Mouse (Mus musculus) frontal cortex, adult 2 months (tissue): ENCODE measurements around the gene Bpifb4. TPM values are rescaled to one million over a fixed set of nuclear protein-coding genes. Genes with fewer than 3 reads are reported as not detected.

Experiments used
- DNase-seq, 2 experiments: peaks; one replicate each; pipeline ENCODE4 v3.0.0; 2022; ENCODE audit warnings: low spot score in 1 of 2; ENCODE audit errors: extremely low spot score in 1 of 2
- polyA plus RNA-seq: library from polyadenylated mRNA; depleted of rRNA; stranded (reverse); fragments of >200 nt; gene quantifications from 2 replicates; pipeline ENCODE4 v1.2.3, GENCODE M21; 2012; rRNA removed

The Bpifb4 gene
- polyA plus RNA-seq, 1 experiment = 1.5 TPM

DNA sequence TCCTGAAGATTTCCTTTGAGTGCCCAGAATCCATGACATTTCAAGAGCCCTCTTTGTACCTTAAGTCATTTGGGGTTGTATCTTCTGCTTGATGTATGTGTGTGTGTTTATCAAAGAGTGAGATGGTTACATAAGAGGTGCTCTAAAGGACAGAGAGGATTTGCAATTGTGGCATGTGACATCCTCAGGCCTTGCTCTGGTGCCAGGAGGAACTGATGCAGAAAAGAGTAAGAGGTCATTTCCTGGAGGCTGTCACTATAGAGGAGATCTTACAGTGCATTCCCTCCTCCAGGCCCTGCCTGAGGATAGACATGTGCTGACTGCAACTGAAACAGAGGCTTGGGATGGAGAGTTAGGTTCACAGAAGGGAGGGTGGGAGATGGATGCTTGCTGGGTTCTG, 63.0 kb downstream of the Bpifb4 start:
- no peak for DNase-seq

DNA sequence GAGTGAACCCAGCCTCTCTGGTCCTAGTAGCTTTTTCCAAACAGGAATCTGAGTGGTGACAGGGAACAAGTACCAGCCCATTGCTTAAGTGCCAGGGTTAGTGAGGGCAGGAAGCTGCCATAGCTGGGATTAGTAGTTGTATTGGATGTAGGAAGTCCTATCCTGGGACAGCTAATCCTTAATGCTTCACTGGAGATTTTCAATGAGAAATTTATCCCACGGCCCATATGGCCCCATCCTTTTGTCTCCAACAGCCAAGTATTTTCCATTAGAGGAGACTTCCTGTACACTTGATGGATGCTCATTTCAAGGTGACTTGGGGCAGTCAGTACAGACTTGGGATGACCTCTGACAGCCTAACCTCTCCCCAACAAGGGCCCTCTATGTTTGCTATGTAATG, 66.4 kb downstream of the Bpifb4 start:
- no peak for DNase-seq

DNA sequence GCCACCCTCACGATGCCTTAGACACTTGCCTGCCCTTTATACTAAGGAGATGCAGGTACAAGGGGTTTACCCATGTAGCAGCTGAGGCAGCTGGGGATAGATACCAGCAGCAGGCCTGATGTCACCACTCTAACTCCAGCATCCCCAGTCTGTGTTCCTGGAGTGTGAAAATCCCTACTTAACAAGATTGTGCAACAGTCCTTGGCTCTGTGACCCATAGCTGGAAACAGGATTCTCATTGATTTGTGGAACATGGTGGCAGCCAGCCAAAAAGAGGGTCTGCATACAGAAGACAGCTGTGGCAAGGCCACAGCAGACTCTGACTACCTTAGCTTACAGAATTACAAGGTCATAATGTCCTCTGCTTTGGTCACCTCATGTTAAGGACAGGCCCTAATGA, 67.1 kb downstream of the Bpifb4 start:
- no peak for DNase-seq

DNA sequence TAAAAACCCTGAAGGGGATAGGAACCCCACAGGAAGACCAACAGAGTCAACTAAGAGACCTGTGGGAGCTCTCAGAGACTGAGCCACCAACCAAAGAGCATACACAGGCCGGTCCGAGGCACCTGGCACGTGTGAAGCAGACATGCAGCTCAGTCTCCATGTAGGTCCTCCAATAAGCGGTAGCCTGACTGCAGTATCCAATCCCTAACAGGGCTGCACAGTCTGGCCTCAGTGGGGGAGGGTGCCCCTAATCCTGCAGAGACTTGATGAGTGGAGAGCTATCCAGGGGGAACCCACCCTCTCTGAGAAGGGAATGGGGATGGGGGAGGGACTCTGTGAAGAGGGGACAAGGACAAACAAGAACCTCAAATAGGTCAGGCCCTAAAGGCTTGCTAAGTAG, 67.7 kb downstream of the Bpifb4 start:
- DNase-seq = no peak

DNA sequence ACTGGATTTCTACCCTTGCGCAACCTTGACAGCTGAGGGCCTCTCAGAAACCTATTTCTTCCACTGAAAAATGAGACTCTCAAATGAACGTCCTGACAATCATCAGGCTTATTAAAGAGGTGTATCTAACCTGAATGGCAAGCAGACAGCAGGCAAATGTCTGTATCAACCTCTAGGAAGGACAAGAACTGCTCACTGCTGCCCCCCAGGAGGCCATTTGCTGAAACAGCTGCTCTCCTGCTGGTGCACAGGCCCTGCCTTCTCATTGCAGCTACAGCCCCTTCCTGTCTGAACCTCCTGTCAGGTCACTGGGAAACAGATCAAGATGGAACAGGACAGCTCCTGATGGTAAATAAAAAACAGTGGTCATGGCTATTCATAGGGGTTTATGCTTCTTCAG, 68.3 kb downstream of the Bpifb4 start:
- no peak for DNase-seq

DNA sequence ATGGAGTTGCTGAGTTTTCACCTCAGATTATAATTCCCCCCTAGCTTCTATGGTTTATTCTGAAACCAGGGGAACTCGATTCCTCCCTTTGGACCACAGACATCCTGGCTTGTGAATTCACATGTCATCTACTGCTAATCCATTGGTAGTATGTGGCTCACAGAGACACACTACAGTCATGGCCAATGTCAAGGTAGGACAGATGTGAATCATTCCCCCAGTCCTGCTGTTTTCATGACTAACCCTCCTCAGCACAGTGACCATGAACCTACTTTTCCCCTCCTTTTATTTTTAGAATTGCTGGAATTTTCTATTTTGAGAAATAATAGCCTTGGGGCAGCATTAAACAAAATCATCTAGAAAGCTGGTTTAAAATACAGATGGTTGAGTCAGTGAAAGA, 69.4 kb downstream of the Bpifb4 start:
- DNase-seq = no peak

DNA sequence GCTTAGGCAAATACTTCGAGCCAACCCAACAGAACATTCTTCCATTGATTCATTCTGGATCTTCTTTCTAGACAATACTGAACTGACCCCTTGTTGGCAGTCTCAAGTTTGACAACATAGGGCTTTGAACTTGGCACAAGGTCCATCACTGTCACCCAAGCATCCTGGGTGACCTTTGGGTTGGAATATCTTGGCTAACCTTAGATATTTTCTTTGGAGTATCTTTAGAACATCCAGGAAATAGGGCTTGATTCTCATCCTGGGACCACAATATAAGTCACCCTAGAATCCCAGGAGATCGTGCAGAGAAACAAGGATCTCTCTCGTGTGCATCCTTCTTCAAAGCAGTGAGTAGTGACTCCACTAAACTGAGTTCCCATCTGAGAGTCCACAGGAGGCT, 70.0 kb downstream of the Bpifb4 start, which contains the start of gene Bpifa2:
Gene Bpifa2, plus strand, starts transcription at position 301 of the 400 bp plus-strand sequence.
- DNase-seq = no peak

Other genes starting within 250 kb of the Bpifb4 start
- 0.06 and 0.11 TPM in 2 replicates for gene Dnmt3c, start 241.6 kb upstream of the Bpifb4 start, polyA plus RNA-seq
- 25.6 and 31.7 TPM in 2 replicates for gene Mapre1, start 196.9 kb upstream of the Bpifb4 start, polyA plus RNA-seq
- 0.12 and 0.23 TPM in 2 replicates for gene Efcab8, start 158.3 kb upstream of the Bpifb4 start, polyA plus RNA-seq
- gene Sun5, start 67.1 kb upstream of the Bpifb4 start, polyA plus RNA-seq = not detected in 2 replicates
- 0.21 and 0.22 TPM in 2 replicates for gene Bpifb2, start 63.2 kb upstream of the Bpifb4 start, polyA plus RNA-seq
- gene Bpifb6, start 37.8 kb upstream of the Bpifb4 start, polyA plus RNA-seq = 0.44 and 2.0 TPM in 2 replicates
- gene Bpifb3, start 20.0 kb upstream of the Bpifb4 start, polyA plus RNA-seq = 0.04 and 1.5 TPM in 2 replicates
- gene Bpifa6, start 36.7 kb downstream of the Bpifb4 start, polyA plus RNA-seq = not detected in 2 replicates
- not detected in 2 replicates for gene Bpifa2, start 70.1 kb downstream of the Bpifb4 start, polyA plus RNA-seq
- not detected in 2 replicates for gene Bpifa3, start 192.1 kb downstream of the Bpifb4 start, polyA plus RNA-seq
- not detected in 2 replicates for gene Bpifa1, start 204.7 kb downstream of the Bpifb4 start, polyA plus RNA-seq
- not detected in 2 replicates for gene Bpifa5, start 224.4 kb downstream of the Bpifb4 start, polyA plus RNA-seq